Mouse (Mus musculus) midbrain, embryonic 15.5 days (tissue): ENCODE data around the gene Snurf. TPM values are rescaled to one million over a fixed set of nuclear protein-coding genes. Genes with fewer than 3 reads are reported as not detected.

Source experiments
- ATAC-seq: fragments of 200-750 bp; cut with Nextera tagmentation; replicated peaks from 2 replicates; pipeline ENCODE4 v1.8.0; 2017; ENCODE audit warnings: moderate TSS enrichment
- H3K27ac ChIP-seq: fragments of 300-500 bp; sonication (generic); 2 replicates; pipeline ENCODE4 v1.5.1; 2015; ENCODE audit warnings: mild to moderate bottlenecking, inconsistent platforms
- H3K27me3 ChIP-seq: fragments of 300-500 bp; sonication (generic); replicated peaks from 2 replicates; pipeline ENCODE4 v1.6.1; 2015; ENCODE audit warnings: inconsistent platforms
- H3K36me3 ChIP-seq: fragments of 300-500 bp; sonication (generic); replicated peaks from 2 replicates; pipeline ENCODE4 v1.6.1; 2015; ENCODE audit warnings: inconsistent platforms
- H3K4me1 ChIP-seq: fragments of 300-500 bp; sonication (generic); 2 replicates; pipeline ENCODE4 v1.6.1; 2015; ENCODE audit warnings: inconsistent platforms
- H3K4me2 ChIP-seq: fragments of 300-500 bp; sonication (generic); 2 replicates; pipeline ENCODE4 v1.6.1; 2015; ENCODE audit warnings: inconsistent platforms, mild to moderate bottlenecking, moderate library complexity
- H3K4me3 ChIP-seq: fragments of 300-500 bp; sonication (generic); 2 replicates; pipeline ENCODE4 v1.5.1; 2015; ENCODE audit warnings: mild to moderate bottlenecking, inconsistent platforms
- H3K9ac ChIP-seq: fragments of 300-500 bp; sonication (generic); 2 replicates; pipeline ENCODE4 v1.6.1; 2015; ENCODE audit warnings: mild to moderate bottlenecking, inconsistent platforms
- H3K9me3 ChIP-seq: fragments of 300-500 bp; sonication (generic); 2 replicates; pipeline ENCODE4 v1.6.1; 2016; ENCODE audit warnings: inconsistent platforms
- WGBS: fragments of 180-500 bp; shearing (Covaris S2); methylation state at CpG from one replicate; pipeline ENCODE4 v1.1.7; 2015; ENCODE audit warnings: mixed read lengths; 5-methylcytosine and 5-hydroxymethylcytosine counted together
- polyA plus RNA-seq: library from polyadenylated mRNA; unstranded; fragments of >200 nt; fragmentation: Nextera tagmentation; extraction: Ambion mirVana; gene quantifications from 2 replicates; pipeline ENCODE4 v1.2.1, GENCODE M21; 2015

The Snurf gene
- polyA plus RNA-seq: 598 and 661 TPM in 2 replicates

DNA sequence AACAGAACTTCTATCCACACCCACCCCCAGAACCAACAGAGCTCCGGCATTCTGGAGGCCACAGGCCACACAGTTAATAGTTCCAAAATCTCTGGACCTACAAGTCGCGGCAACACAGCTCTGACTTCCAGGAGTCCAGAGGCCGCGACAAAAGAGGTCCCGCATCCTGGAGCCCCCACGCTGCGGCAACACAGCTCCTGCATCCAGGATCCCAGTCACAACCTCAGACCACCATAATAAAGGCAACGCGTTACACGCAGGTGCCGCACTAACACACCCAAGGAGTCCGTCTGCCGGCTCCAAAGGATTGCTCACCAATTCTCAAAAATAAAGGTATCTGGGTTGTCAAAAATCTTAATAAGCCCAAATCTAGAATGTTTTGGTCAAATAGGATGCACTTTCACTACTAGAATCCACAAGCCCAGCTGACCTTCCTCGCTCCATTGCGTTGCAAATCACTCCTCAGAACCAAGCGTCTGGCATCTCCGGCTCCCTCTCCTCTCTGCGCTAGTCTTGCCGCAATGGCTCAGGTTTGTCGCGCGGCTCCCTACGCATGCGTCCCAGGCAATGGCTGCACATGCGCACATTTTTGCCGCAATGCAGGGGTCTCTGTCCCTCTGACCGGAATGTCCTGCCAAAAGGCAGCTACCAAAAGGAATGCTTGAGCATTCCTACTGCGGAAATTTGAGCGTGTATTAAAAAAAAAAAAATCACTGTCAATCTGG, at the start of gene Snurf, which contains the start of gene Gm38393:
TSS of gene Snurf (minus strand) at position 444 of the 725 bp plus-strand sequence.
TSS of gene Gm38393 (minus strand) at position 459 of the 725 bp plus-strand sequence.
- peak within 1 kb of the TSS; percentile 75 for H3K9ac ChIP-seq
- peaks cover 9% of the 10 kb centered on the region for H3K9me3 ChIP-seq
- H3K27me3 ChIP-seq: no peaks in the 10 kb centered on the region
- WGBS: 56% methylated on average over 30 of the region's 30 CpGs
- no peaks in the 10 kb centered on the region for H3K4me1 ChIP-seq
- peak within 1 kb of the TSS; percentile 71 for H3K4me3 ChIP-seq
- H3K36me3 ChIP-seq: no peaks in the 10 kb centered on the region
- peak within 1 kb of the TSS; percentile 45 for H3K4me2 ChIP-seq
- H3K27ac ChIP-seq: peak within 1 kb of the TSS; percentile 92
- peak; percentile 70 for ATAC-seq

- H3K9me3 ChIP-seq: no peaks in the 10 kb centered on the region
- H3K27me3 ChIP-seq: no peaks in the 10 kb centered on the region
- no peaks in the 10 kb centered on the region for H3K4me1 ChIP-seq
- H3K4me2 ChIP-seq: peak overlapping the region; percentile 25
- peak overlapping the region; percentile 74 for H3K27ac ChIP-seq
- peak overlapping the region; percentile 31 for H3K9ac ChIP-seq
- H3K4me3 ChIP-seq: peak overlapping the region; percentile 30
- H3K36me3 ChIP-seq: no peaks in the 10 kb centered on the region
- ATAC-seq: peak; percentile 90
- WGBS: 58% methylated on average over 6 of the region's 6 CpGs
Measured at GRCm38 (mm10) chr7:60047481-60048201, 42.8 kb upstream of the Snurf start.

- H3K27ac ChIP-seq: no peak overlapping the region
- 78% methylated on average over 3 of the region's 3 CpGs for WGBS
- no peaks in the 10 kb centered on the region for H3K36me3 ChIP-seq
- no peak for ATAC-seq
- no peaks in the 10 kb centered on the region for H3K9me3 ChIP-seq
- no peak overlapping the region for H3K4me3 ChIP-seq
- H3K9ac ChIP-seq: no peak overlapping the region
- no peaks in the 10 kb centered on the region for H3K27me3 ChIP-seq
- H3K4me2 ChIP-seq: no peak overlapping the region
- no peaks in the 10 kb centered on the region for H3K4me1 ChIP-seq
Measured at GRCm38 (mm10) chr7:60013186-60013585, 8.3 kb upstream of the Snurf start.

DNA sequence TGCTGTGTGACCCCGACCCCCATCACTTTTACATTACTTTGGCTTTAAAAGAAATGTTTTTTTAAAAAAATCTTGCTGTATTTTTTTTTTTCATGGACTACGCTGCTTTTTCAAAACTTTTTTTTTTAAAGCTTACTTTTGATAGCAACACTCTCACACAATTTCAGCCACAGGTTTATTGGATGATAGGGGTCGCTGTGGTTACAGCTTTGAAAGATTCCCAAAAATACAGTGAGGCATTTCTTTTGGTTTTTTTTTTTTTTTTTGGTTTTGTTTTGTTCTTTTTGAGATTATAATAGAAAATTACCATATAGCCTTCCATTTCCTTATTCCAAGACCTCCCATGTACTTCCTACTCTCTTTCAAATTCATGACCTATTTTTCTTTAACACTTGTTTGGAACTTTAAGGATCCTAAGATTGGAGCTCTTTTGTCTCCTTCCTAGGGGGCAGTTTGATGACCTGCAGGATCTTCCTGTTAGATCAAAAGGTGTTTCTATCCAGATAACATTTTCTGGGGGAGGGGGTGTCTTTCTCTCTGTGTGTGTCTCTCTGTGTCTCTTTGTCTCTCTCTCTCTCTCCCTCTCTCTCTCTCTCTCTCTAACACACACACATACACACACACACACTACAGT, 3.0 kb upstream of the Snurf start:
- ATAC-seq: no peak
- Histone ChIP-seq H3K36me3 (no peaks in the 10 kb centered on the region), H3K27me3 (no peaks in the 10 kb centered on the region), H3K27ac (no peak overlapping the region), H3K9ac (no peak overlapping the region), H3K4me2 (no peak overlapping the region), H3K4me3 (no peak overlapping the region), H3K4me1 (no peaks in the 10 kb centered on the region), H3K9me3 (peaks cover 9% of the 10 kb centered on the region)
- 46% methylated on average over 3 of the region's 3 CpGs for WGBS

DNA sequence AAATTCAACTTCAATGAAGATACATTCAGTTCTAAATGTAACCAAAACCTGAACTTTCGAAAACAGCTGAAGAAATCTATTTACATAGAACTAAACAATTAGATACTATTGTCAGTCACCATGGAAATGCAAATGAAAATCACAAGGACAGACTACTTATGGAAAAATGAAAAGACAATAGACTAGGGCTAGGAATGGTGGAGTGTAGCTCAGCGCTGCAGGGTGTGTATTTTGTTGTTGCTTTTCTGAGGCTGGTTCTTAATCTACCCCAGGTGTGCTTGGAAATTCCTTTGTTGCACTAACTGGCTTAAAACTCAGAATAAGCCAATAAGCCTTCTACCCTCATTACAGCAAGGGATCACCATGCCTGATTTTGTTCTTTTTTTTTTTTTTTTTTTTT, 1.4 kb upstream of the Snurf start:
- Histone ChIP-seq H3K4me3 (no peak overlapping the region), H3K9ac (no peak overlapping the region), H3K27ac (no peak overlapping the region), H3K4me2 (no peak overlapping the region), H3K36me3 (no peaks in the 10 kb centered on the region), H3K9me3 (peaks cover 9% of the 10 kb centered on the region), H3K27me3 (no peaks in the 10 kb centered on the region), H3K4me1 (no peaks in the 10 kb centered on the region)
- no peak for ATAC-seq
- WGBS: 44% methylated on average over 2 of the region's 2 CpGs

GRCm38 (mm10) chr7:60003921-60004605, 786 bp downstream of the Snurf start:
- H3K9ac ChIP-seq: peak overlapping the region; percentile 75
- no peaks in the 10 kb centered on the region for H3K4me1 ChIP-seq
- peak overlapping the region; percentile 92 for H3K27ac ChIP-seq
- peaks cover 9% of the 10 kb centered on the region for H3K9me3 ChIP-seq
- peak; percentile 83 for ATAC-seq
- peak overlapping the region; percentile 45 for H3K4me2 ChIP-seq
- no peaks in the 10 kb centered on the region for H3K27me3 ChIP-seq
- WGBS: 50% methylated on average over 22 of the region's 22 CpGs
- peak overlapping the region; percentile 71 for H3K4me3 ChIP-seq
- no peaks in the 10 kb centered on the region for H3K36me3 ChIP-seq

DNA sequence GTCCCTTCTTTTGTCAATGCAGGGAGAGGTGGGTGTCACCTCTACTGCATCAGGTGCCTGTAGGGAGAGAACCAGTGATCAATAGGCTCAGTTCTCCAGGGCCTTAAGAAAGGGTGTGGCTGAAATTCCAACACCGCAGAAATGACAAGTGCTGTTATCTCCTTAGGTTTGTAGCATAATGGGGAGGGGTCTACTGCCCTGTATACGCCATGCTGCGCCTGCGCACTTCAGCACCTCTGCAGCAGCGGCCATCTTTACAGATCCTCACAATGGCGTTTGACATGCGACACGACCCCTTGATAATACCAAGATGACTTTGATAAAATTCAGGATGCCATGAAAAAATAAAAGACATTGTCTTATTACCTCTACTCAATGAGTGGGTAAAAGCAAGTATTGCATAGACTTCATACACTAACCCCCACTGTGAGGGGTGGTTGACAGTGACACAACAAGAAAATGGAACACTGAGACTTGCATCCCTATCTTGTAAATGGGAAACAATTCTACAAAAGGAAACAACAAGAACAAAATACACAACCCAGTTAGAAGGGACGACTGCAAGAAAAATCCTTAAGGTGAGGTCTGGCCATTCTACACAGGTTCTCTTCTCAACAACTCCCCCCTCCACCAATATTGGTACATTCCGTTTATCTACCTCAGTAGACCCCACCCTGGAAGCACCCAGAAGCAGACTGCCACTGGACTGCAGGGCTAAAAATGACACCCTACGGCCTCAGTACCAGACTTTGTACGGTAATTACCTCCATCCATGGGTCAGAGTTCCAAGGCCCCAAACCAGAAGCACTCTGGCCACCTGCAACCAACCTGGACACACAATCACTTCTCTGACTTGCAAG, 1.6 kb downstream of the Snurf start:
- Histone ChIP-seq H3K4me3 (peak overlapping the region; percentile 71), H3K36me3 (no peaks in the 10 kb centered on the region), H3K27me3 (no peaks in the 10 kb centered on the region), H3K4me1 (no peaks in the 10 kb centered on the region), H3K27ac (peak overlapping the region; percentile 92), H3K9ac (peak overlapping the region; percentile 75), H3K9me3 (peaks cover 9% of the 10 kb centered on the region), H3K4me2 (peak overlapping the region; percentile 45)
- WGBS: 50% methylated on average over 12 of the region's 12 CpGs
- peak; percentile 84 for ATAC-seq

GRCm38 (mm10) chr7:59978646-59979045, 26.2 kb downstream of the Snurf start:
- Histone ChIP-seq H3K36me3 (0 out of 2 replicates have a peak, but pooled peaks cover 2% of the 10 kb centered on the region), H3K4me2 (no peak overlapping the region), H3K9me3 (no peaks in the 10 kb centered on the region), H3K27me3 (no peaks in the 10 kb centered on the region), H3K4me3 (no peak overlapping the region), H3K4me1 (no peaks in the 10 kb centered on the region), H3K9ac (no peak overlapping the region), H3K27ac (no peak overlapping the region)
- WGBS: 61% methylated on average over 1 of the region's 1 CpGs
- no peak for ATAC-seq

Other genes with a start within 250 kb of the Snurf start
- 3.7 and 4.2 TPM in 2 replicates for gene Gm38393, start within 50 bp of the Snurf start, polyA plus RNA-seq
- 901 and 912 TPM in 2 replicates for gene Snrpn, start 135.2 kb upstream of the Snurf start, polyA plus RNA-seq